Mouse (Mus musculus) neural tube, embryonic 15.5 days (tissue): ENCODE measurements at regions not wholly inside any gene's neighbourhood (a gene's known extent, or its start where the extent isn't known, plus 50 kb on each side); places are given as distances from the start of the nearest gene placed in this dataset.

Source experiments
- ATAC-seq: fragments of 200-750 bp; cut with Nextera tagmentation; 2 replicates; pipeline ENCODE4 v1.8.0; 2017; ENCODE audit warnings: mild to moderate bottlenecking, moderate TSS enrichment, moderate library complexity; ENCODE audit not compliant: low FRiP score
- H3K27ac ChIP-seq: fragments of 300-500 bp; sonication (generic); replicated peaks from 2 replicates; pipeline ENCODE4 v1.5.1; 2015; ENCODE audit warnings: mild to moderate bottlenecking, inconsistent platforms
- H3K27me3 ChIP-seq: fragments of 300-500 bp; sonication (generic); replicated peaks from 2 replicates; pipeline ENCODE4 v1.6.1; 2015; ENCODE audit warnings: inconsistent platforms
- H3K36me3 ChIP-seq: fragments of 300-500 bp; sonication (generic); 2 replicates; pipeline ENCODE4 v1.6.1; 2015; ENCODE audit warnings: inconsistent platforms
- H3K4me1 ChIP-seq: fragments of 300-500 bp; sonication (generic); 2 replicates; pipeline ENCODE4 v1.6.1; 2015; ENCODE audit warnings: inconsistent platforms
- H3K4me2 ChIP-seq: fragments of 300-500 bp; sonication (generic); 2 replicates; pipeline ENCODE4 v1.6.1; 2015; ENCODE audit warnings: inconsistent platforms, mild to moderate bottlenecking, moderate library complexity
- H3K4me3 ChIP-seq: fragments of 300-500 bp; sonication (generic); replicated peaks from 2 replicates; pipeline ENCODE4 v1.5.1; 2015; ENCODE audit warnings: mild to moderate bottlenecking, inconsistent platforms
- H3K9ac ChIP-seq: fragments of 300-500 bp; sonication (generic); replicated peaks from 2 replicates; pipeline ENCODE4 v1.6.1; 2015; ENCODE audit warnings: mild to moderate bottlenecking, inconsistent platforms
- H3K9me3 ChIP-seq: fragments of 300-500 bp; sonication (generic); replicated peaks from 2 replicates; pipeline ENCODE4 v1.6.1; 2016; ENCODE audit warnings: inconsistent platforms
- whole genome bisulfite sequencing: fragments of 180-500 bp; shearing (Covaris S2); methylation state at CpG from one replicate; pipeline ENCODE4 v1.1.7; 2015; ENCODE audit warnings: mixed read lengths; 5-methylcytosine and 5-hydroxymethylcytosine counted together

GRCm38 (mm10) chr14:61953029-61953428, 339.4 kb upstream of the Rnaseh2b start:
- no peak overlapping the region for H3K4me2 ChIP-seq
- no peak for ATAC-seq
- 80% methylated on average over 4 of the region's 4 CpGs for WGBS
- H3K27me3 ChIP-seq, result no peaks in the 10 kb centered on the region
- H3K9me3 ChIP-seq, result no peaks in the 10 kb centered on the region
- H3K4me3 ChIP-seq, result no peak overlapping the region
- peaks cover 9% of the 10 kb centered on the region for H3K4me1 ChIP-seq
- H3K36me3 ChIP-seq, result no peaks in the 10 kb centered on the region
- H3K9ac ChIP-seq, result no peak overlapping the region
- no peak overlapping the region for H3K27ac ChIP-seq

- H3K36me3 ChIP-seq, result no peaks in the 10 kb centered on the region
- H3K4me1 ChIP-seq, result no peaks in the 10 kb centered on the region
- no peaks in the 10 kb centered on the region for H3K27me3 ChIP-seq
- H3K4me2 ChIP-seq, result no peak overlapping the region
- H3K9ac ChIP-seq, result no peak overlapping the region
- no peak for ATAC-seq
- no peak overlapping the region for H3K4me3 ChIP-seq
- H3K9me3 ChIP-seq, result no peaks in the 10 kb centered on the region
- no peak overlapping the region for H3K27ac ChIP-seq
Observed at GRCm38 (mm10) chr14:61955416-61955815, 337.0 kb upstream of the Rnaseh2b start.

GRCm38 (mm10) chr14:61960243-61960957, 332.0 kb upstream of the Rnaseh2b start:
- no peaks in the 10 kb centered on the region for H3K36me3 ChIP-seq
- no peaks in the 10 kb centered on the region for H3K27me3 ChIP-seq
- ATAC-seq, result no peak
- no peak overlapping the region for H3K4me2 ChIP-seq
- no peak overlapping the region for H3K27ac ChIP-seq
- H3K9me3 ChIP-seq, result no peaks in the 10 kb centered on the region
- H3K9ac ChIP-seq, result no peak overlapping the region
- H3K4me3 ChIP-seq, result no peak overlapping the region
- 73% methylated on average over 4 of the region's 4 CpGs for WGBS
- no peaks in the 10 kb centered on the region for H3K4me1 ChIP-seq

- Histone ChIP-seq H3K9ac (no peak overlapping the region), H3K9me3 (no peaks in the 10 kb centered on the region), H3K4me1 (no peaks in the 10 kb centered on the region), H3K27me3 (no peaks in the 10 kb centered on the region), H3K36me3 (no peaks in the 10 kb centered on the region), H3K27ac (no peak overlapping the region), H3K4me2 (no peak overlapping the region), H3K4me3 (no peak overlapping the region)
- no peak for ATAC-seq
- WGBS, result 95% methylated on average over 1 of the region's 1 CpGs
Observed at GRCm38 (mm10) chr14:61968467-61968866, 323.9 kb upstream of the Rnaseh2b start.

GRCm38 (mm10) chr14:61968957-61969535, 323.3 kb upstream of the Rnaseh2b start:
- Histone ChIP-seq H3K9me3 (no peaks in the 10 kb centered on the region), H3K4me1 (no peaks in the 10 kb centered on the region), H3K4me3 (no peak overlapping the region), H3K4me2 (no peak overlapping the region), H3K9ac (no peak overlapping the region), H3K27me3 (no peaks in the 10 kb centered on the region), H3K27ac (no peak overlapping the region), H3K36me3 (no peaks in the 10 kb centered on the region)
- ATAC-seq, result no peak
- WGBS, result 80% methylated on average over 5 of the region's 5 CpGs

- no peaks in the 10 kb centered on the region for H3K9me3 ChIP-seq
- no peak for ATAC-seq
- no peaks in the 10 kb centered on the region for H3K27me3 ChIP-seq
- no peaks in the 10 kb centered on the region for H3K36me3 ChIP-seq
- H3K9ac ChIP-seq, result no peak overlapping the region
- H3K4me1 ChIP-seq, result peaks cover 8% of the 10 kb centered on the region; the same call in 1 of the 2 replicates
- H3K4me3 ChIP-seq, result no peak overlapping the region
- 85% methylated on average over 3 of the region's 3 CpGs for WGBS
- no peak overlapping the region for H3K27ac ChIP-seq
- H3K4me2 ChIP-seq, result no peak overlapping the region
Observed at GRCm38 (mm10) chr14:61970591-61970990, 321.8 kb upstream of the Rnaseh2b start.

GRCm38 (mm10) chr14:61971100-61972088, 321.0 kb upstream of the Rnaseh2b start:
- H3K36me3 ChIP-seq, result no peaks in the 10 kb centered on the region
- no peak for ATAC-seq
- WGBS, result 77% methylated on average over 14 of the region's 14 CpGs
- no peak overlapping the region for H3K27ac ChIP-seq
- no peak overlapping the region for H3K4me3 ChIP-seq
- H3K4me2 ChIP-seq, result no peak overlapping the region
- peaks cover 8% of the 10 kb centered on the region; the same call in 1 of the 2 replicates for H3K4me1 ChIP-seq
- H3K27me3 ChIP-seq, result no peaks in the 10 kb centered on the region
- H3K9ac ChIP-seq, result no peak overlapping the region
- H3K9me3 ChIP-seq, result no peaks in the 10 kb centered on the region

- Histone ChIP-seq H3K27me3 (no peaks in the 10 kb centered on the region), H3K4me3 (no peak overlapping the region), H3K36me3 (no peaks in the 10 kb centered on the region), H3K9me3 (no peaks in the 10 kb centered on the region), H3K27ac (no peak overlapping the region), H3K4me2 (no peak overlapping the region), H3K9ac (no peak overlapping the region), H3K4me1 (peaks cover 8% of the 10 kb centered on the region; the same call in 1 of the 2 replicates)
- WGBS, result 37% methylated on average over 6 of the region's 6 CpGs
- ATAC-seq, result no peak
Observed at GRCm38 (mm10) chr14:61975301-61975732, 317.1 kb upstream of the Rnaseh2b start.

GRCm38 (mm10) chr14:61980581-61980980, 311.8 kb upstream of the Rnaseh2b start:
- H3K4me3 ChIP-seq, result no peak overlapping the region
- H3K9ac ChIP-seq, result no peak overlapping the region
- WGBS, result 33% methylated on average over 3 of the region's 3 CpGs
- no peaks in the 10 kb centered on the region for H3K4me1 ChIP-seq
- H3K4me2 ChIP-seq, result no peak overlapping the region
- H3K27me3 ChIP-seq, result no peaks in the 10 kb centered on the region
- no peak overlapping the region for H3K27ac ChIP-seq
- no peaks in the 10 kb centered on the region for H3K36me3 ChIP-seq
- H3K9me3 ChIP-seq, result no peaks in the 10 kb centered on the region
- no peak for ATAC-seq

GRCm38 (mm10) chr14:61985575-61985974, 306.8 kb upstream of the Rnaseh2b start:
- Histone ChIP-seq H3K4me1 (no peaks in the 10 kb centered on the region), H3K4me3 (no peak overlapping the region), H3K27ac (no peak overlapping the region), H3K27me3 (no peaks in the 10 kb centered on the region), H3K36me3 (no peaks in the 10 kb centered on the region), H3K9me3 (no peaks in the 10 kb centered on the region), H3K4me2 (no peak overlapping the region), H3K9ac (no peak overlapping the region)
- 87% methylated on average over 3 of the region's 3 CpGs for WGBS
- ATAC-seq, result no peak

GRCm38 (mm10) chr14:61986203-61986602, 306.2 kb upstream of the Rnaseh2b start:
- WGBS, result 67% methylated on average over 13 of the region's 13 CpGs

More at GRCm38 (mm10) chr14:61986203-61986602, 306.2 kb upstream of the Rnaseh2b start:
- Histone ChIP-seq H3K4me1 (no peaks in the 10 kb centered on the region), H3K4me2 (no peak overlapping the region), H3K27me3 (no peaks in the 10 kb centered on the region), H3K36me3 (no peaks in the 10 kb centered on the region), H3K9me3 (no peaks in the 10 kb centered on the region), H3K9ac (no peak overlapping the region), H3K27ac (no peak overlapping the region), H3K4me3 (no peak overlapping the region)
- ATAC-seq, result no peak
